Mouse (Mus musculus): ENCODE results near the gene Epor.

The Epor gene

GRCm38 (mm10) chr9:21968883-21969282 lies 5.6 kb upstream of the Epor start:
- DNase-seq (ENCODE audit: inconsistent ontology term), result no peak

GRCm38 (mm10) chr9:21962416-21963059 lies 768 bp downstream of the Epor start:
- DNase-seq (ENCODE audit: inconsistent ontology term), result peak; percentile 74

GRCm38 (mm10) chr9:21962010-21962409 lies 1.3 kb downstream of the Epor start:
- DNase-seq (ENCODE audit: inconsistent ontology term), result peak; percentile 6

GRCm38 (mm10) chr9:21961366-21961980 lies 1.8 kb downstream of the Epor start:
- DNase-seq (ENCODE audit: inconsistent ontology term), result peak; percentile 19

- DNase-seq (ENCODE audit: inconsistent ontology term), result no peak
These were observed 2.6 kb downstream of the Epor start for GRCm38 (mm10) chr9:21960558-21961208.

GRCm38 (mm10) chr9:21960135-21960534 lies 3.2 kb downstream of the Epor start:
- DNase-seq (ENCODE audit: inconsistent ontology term), result peak; percentile 35

- no peak for DNase-seq (ENCODE audit: inconsistent ontology term)
These were observed 4.1 kb downstream of the Epor start for GRCm38 (mm10) chr9:21959244-21959643.

- DNase-seq (ENCODE audit: inconsistent ontology term), result no peak
These were observed 4.9 kb downstream of the Epor start for GRCm38 (mm10) chr9:21958372-21958771.

GRCm38 (mm10) chr9:21955570-21956281 lies 7.6 kb downstream of the Epor start, which contains the start of gene Swsap1:
Swsap1 (plus strand) TSS chr9:21955755.
- DNase-seq (ENCODE audit: inconsistent ontology term), result peak; percentile 97

- DNase-seq (ENCODE audit: inconsistent ontology term), result no peak
These were observed 8.1 kb downstream of the Epor start for GRCm38 (mm10) chr9:21955225-21955569.

GRCm38 (mm10) chr9:21954635-21955034 lies 8.7 kb downstream of the Epor start:
- DNase-seq (ENCODE audit: inconsistent ontology term), result no peak

GRCm38 (mm10) chr9:21953600-21953999 lies 9.7 kb downstream of the Epor start:
- no peak for DNase-seq (ENCODE audit: inconsistent ontology term)

GRCm38 (mm10) chr9:21951977-21952376 lies 11.3 kb downstream of the Epor start:
- DNase-seq (ENCODE audit: inconsistent ontology term), result no peak

GRCm38 (mm10) chr9:21950322-21950721 lies 13.0 kb downstream of the Epor start:
- peak; percentile 47 for DNase-seq (ENCODE audit: inconsistent ontology term)

GRCm38 (mm10) chr9:21948790-21949189 lies 14.5 kb downstream of the Epor start:
- DNase-seq (ENCODE audit: inconsistent ontology term), result no peak

- no peak for DNase-seq (ENCODE audit: inconsistent ontology term)
These were observed 15.2 kb downstream of the Epor start for GRCm38 (mm10) chr9:21948146-21948545.

GRCm38 (mm10) chr9:21947540-21948130 lies 15.7 kb downstream of the Epor start:
- DNase-seq (ENCODE audit: inconsistent ontology term), result no peak

- no peak for DNase-seq (ENCODE audit: inconsistent ontology term)
These were observed 19.0 kb downstream of the Epor start for GRCm38 (mm10) chr9:21944267-21944666.

GRCm38 (mm10) chr9:21943638-21944037 lies 19.7 kb downstream of the Epor start:
- no peak for DNase-seq (ENCODE audit: inconsistent ontology term)

GRCm38 (mm10) chr9:21943046-21943445 lies 20.3 kb downstream of the Epor start:
- no peak for DNase-seq (ENCODE audit: inconsistent ontology term)

GRCm38 (mm10) chr9:21938234-21938855 lies 25.0 kb downstream of the Epor start:
- DNase-seq (ENCODE audit: inconsistent ontology term), result no peak

Data from Muller cell, postnatal 12 days (primary cell).